Mouse (Mus musculus): ENCODE results near the gene Cilp. TPM values are rescaled to one million over a fixed set of nuclear protein-coding genes. Genes with fewer than 3 reads are reported as not detected.

Gene Cilp
- polyA plus RNA-seq, 1 experiment, result 6.1 TPM

DNA sequence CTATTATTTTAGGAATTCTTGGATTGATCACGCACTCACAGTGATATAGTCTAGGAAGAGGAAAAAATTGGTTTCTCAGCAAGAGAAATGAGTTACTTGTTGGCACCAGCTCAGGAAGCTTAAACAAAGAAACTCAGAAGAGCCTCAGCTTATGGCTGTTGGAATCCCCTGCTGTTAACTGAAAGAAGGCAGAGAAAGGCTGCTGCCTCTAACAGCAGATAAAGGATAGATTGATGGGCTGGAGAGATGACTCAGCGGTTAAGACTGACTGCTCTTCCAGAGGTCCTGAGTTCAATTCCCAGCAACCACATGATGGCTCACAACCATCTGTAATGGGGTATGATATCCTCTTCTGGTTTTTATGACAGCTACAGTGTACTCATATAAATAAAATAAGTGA, 62.4 kb downstream of the Cilp start:
- Histone ChIP-seq H3K4me3 (replicated peaks; ENCODE audit: extremely low read depth, low read depth, low read length) (no peak overlapping the region), H3K4me1 (ENCODE audit: control insufficient read depth, insufficient read depth, low read length) (peaks cover 2% of the 10 kb centered on the region; the same call in 1 of the 2 replicates)
- TF ChIP-seq POLR2A (IDR thresholded peaks at IDR 0.05; ENCODE audit: borderline replicate concordance, extremely low read depth, low read depth, low read length) (no peak), CTCF (IDR thresholded peaks at IDR 0.05; ENCODE audit: insufficient read depth, low read length) (no peak)
- DNase-seq, result no peak
- 86% methylated on average over 2 of the region's 2 CpGs for WGBS

Other genes starting within 250 kb of the Cilp start
- 49.0 and 54.7 TPM in 2 replicates for gene Hacd3, start 243.5 kb upstream of the Cilp start, polyA plus RNA-seq (2012; rRNA removed)
- gene Dpp8, start 232.8 kb upstream of the Cilp start, polyA plus RNA-seq (2012; rRNA removed), result 44.8 and 76.3 TPM in 2 replicates
- gene Igdcc4, start 163.7 kb upstream of the Cilp start, polyA plus RNA-seq (2012; rRNA removed), result 1.9 and 3.7 TPM in 2 replicates
- 0.11 and 0.13 TPM in 2 replicates for gene Igdcc3, start 124.0 kb upstream of the Cilp start, polyA plus RNA-seq (2012; rRNA removed)
- gene Parp16, start 69.8 kb upstream of the Cilp start, polyA plus RNA-seq (2012; rRNA removed), result 8.4 and 9.3 TPM in 2 replicates
- 8.7 and 10.5 TPM in 2 replicates for gene Clpx, start 29.1 kb downstream of the Cilp start, polyA plus RNA-seq (2012; rRNA removed)
- gene Pdcd7, start 80.9 kb downstream of the Cilp start, polyA plus RNA-seq (2012; rRNA removed), result 10.9 and 12.1 TPM in 2 replicates
- gene Ubap1l, start 95.9 kb downstream of the Cilp start, polyA plus RNA-seq (2012; rRNA removed), result 0.37 and 0.58 TPM in 2 replicates
- 1.3 and 2.0 TPM in 2 replicates for gene Kbtbd13, start 126.5 kb downstream of the Cilp start, polyA plus RNA-seq (2012; rRNA removed)
- gene Rasl12, start 133.3 kb downstream of the Cilp start, polyA plus RNA-seq (2012; rRNA removed), result 74.0 and 81.4 TPM in 2 replicates
- gene Slc51b, start 157.8 kb downstream of the Cilp start, polyA plus RNA-seq (2012; rRNA removed), result not detected in 2 replicates
- 5.0 and 7.5 TPM in 2 replicates for gene Mtfmt, start 170.6 kb downstream of the Cilp start, polyA plus RNA-seq (2012; rRNA removed)
- gene Spg21, start 195.8 kb downstream of the Cilp start, polyA plus RNA-seq (2012; rRNA removed), result 21.9 and 27.8 TPM in 2 replicates

All from lung, adult 2 months (tissue).